Mouse (Mus musculus): ENCODE results near the gene Bcl7a. TPM values are rescaled to one million over a fixed set of nuclear protein-coding genes. Genes with fewer than 3 reads are reported as not detected.
A peak's percentile ranks its signal among the peaks of the same experiment; 100 is the strongest.

Bcl7a gene
- 5.6 TPM for polyA plus RNA-seq (2012; fragmentation: generic; extraction: Trizol)
- long read RNA-seq, experiment 1, partial matches to known transcripts = 1 of 2 reads
- long read RNA-seq, experiment 1, other reads (novel, unspliced or antisense) = 1 of 2 reads
- long read RNA-seq, experiment 2, full-length matches to known transcripts = 12 of 16 reads
- long read RNA-seq, experiment 2, partial matches to known transcripts = 1 of 16 reads
- long read RNA-seq, experiment 2, other reads (novel, unspliced or antisense) = 3 of 16 reads

DNA sequence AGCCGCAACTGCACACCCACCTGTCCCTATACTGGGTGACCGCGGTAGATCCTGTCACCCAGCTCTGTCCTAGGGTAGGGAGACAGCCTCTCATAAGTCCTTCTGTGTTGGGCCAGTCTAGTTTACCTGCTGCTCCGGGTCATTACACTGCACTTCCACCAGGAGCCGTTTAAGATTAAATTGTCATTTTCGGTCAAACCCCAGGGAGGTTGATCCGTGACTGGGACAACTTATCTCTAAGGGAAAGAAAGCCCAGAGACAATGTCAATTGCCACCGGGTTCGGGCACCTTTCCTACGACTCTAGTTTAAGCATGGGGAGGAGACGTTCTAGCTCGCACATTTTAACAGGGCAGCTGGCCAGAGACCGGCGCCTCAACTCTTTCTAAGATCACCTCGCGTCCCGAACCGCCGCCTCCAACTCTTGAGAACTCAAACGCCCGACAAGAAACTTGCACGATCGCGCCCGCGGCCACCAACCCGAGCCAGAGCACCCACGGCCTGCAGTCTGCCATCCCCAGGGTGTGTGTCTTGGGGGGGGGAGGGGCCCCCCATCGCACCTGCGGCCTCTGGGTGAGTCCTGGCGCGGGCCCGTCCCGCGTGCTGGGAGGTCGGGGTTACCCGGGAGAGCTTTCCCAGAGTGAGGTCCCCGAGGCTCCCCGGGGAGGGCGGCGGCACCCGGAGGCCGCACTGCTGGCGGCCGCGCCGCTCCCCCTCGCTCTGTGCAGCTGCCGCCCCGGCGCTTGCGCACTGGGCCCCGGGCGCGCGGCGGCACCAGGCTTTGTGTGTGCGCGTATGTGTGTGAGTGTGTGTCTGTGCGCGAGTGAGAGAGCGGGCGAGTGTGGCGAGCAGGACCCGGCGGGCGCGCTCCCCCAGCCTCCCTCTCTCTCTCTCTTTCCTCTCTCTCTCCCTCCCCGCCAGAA is at the start of gene Bcl7a:
Gene Bcl7a (plus strand): TSS at position 128 of the 921 bp plus-strand sequence.
- Histone ChIP-seq H3K4me3 (ENCODE audit: insufficient read depth, poor library complexity, severe bottlenecking) (peak within 1 kb of the TSS; percentile 63), H3ac (ENCODE audit: control insufficient read depth, insufficient read length, low read depth) (peak within 1 kb of the TSS; percentile 95), H3K79me2 (ENCODE audit: control insufficient read depth, insufficient read depth) (peaks cover 36% of the 10 kb centered on the region), H3K79me3 (ENCODE audit: low read depth) (peaks cover 7% of the 10 kb centered on the region), H3K27me3 (ENCODE audit: control insufficient read depth, insufficient read depth, insufficient read length) (no peaks in the 10 kb centered on the region), H3K36me3 (ENCODE audit: control insufficient read depth, insufficient read depth) (no peaks in the 10 kb centered on the region)
- TF ChIP-seq USF1 (IDR thresholded peaks at IDR 0.05; ENCODE audit: low read depth) (no peak), CTCF (IDR thresholded peaks at IDR 0.05; ENCODE audit: control insufficient read depth, insufficient read depth, insufficient read length) (no peak), CEBPB (IDR thresholded peaks at IDR 0.05; ENCODE audit: low read depth) (no peak), FOSL1 (IDR thresholded peaks at IDR 0.05; ENCODE audit: insufficient read depth, low read length, poor library complexity, severe bottlenecking) (no peak), MYOD1 (IDR thresholded peaks at IDR 0.05; ENCODE audit: control insufficient read depth, insufficient read length, low read depth) (peak; percentile 28), MAX (IDR thresholded peaks at IDR 0.05) (peak; percentile 9), MYOG (IDR thresholded peaks at IDR 0.05; ENCODE audit: control insufficient read depth, extremely low read depth, insufficient read length) (no peak)

DNA sequence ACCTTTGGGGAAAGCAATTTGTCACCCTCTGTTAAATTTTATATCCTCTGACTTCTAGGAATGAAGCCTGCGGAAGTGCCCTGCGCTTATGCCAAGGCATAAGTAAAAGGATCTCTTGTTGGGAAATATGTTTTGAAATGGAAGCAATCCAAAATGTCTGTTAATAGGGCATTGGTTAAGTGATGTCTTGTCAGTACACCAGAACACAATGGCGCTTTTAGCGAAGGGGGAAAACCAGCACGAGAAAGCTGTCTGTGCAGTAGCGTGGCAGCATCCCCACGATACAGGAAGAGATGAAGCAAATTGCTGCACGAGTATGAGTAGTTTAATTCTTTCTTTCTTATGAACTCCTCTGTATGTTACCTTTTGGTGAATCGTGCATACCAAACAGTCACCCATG is 49.0 kb upstream of the Bcl7a start:
- no peak for TF ChIP-seq FOSL1 (IDR thresholded peaks at IDR 0.05; ENCODE audit: insufficient read depth, low read length, poor library complexity, severe bottlenecking)
- no peak for TF ChIP-seq MYOD1 (IDR thresholded peaks at IDR 0.05; ENCODE audit: control insufficient read depth, insufficient read length, low read depth)
- no peak for TF ChIP-seq USF1 (IDR thresholded peaks at IDR 0.05; ENCODE audit: low read depth)
- no peak for TF ChIP-seq CTCF (IDR thresholded peaks at IDR 0.05; ENCODE audit: control insufficient read depth, insufficient read depth, insufficient read length)
- TF ChIP-seq MAX (IDR thresholded peaks at IDR 0.05) = no peak
- TF ChIP-seq MYOG (IDR thresholded peaks at IDR 0.05; ENCODE audit: control insufficient read depth, extremely low read depth, insufficient read length) = no peak
- no peak for TF ChIP-seq CEBPB (IDR thresholded peaks at IDR 0.05; ENCODE audit: low read depth)
- Histone ChIP-seq H3K27me3 (ENCODE audit: control insufficient read depth, insufficient read depth, insufficient read length) (peaks cover 26% of the 10 kb centered on the region), H3K36me3 (ENCODE audit: control insufficient read depth, insufficient read depth) (no peaks in the 10 kb centered on the region), H3ac (ENCODE audit: control insufficient read depth, insufficient read length, low read depth) (no peak overlapping the region), H3K4me3 (ENCODE audit: insufficient read depth, poor library complexity, severe bottlenecking) (no peak overlapping the region), H3K79me2 (ENCODE audit: control insufficient read depth, insufficient read depth) (no peaks in the 10 kb centered on the region), H3K79me3 (ENCODE audit: low read depth) (no peaks in the 10 kb centered on the region)

DNA sequence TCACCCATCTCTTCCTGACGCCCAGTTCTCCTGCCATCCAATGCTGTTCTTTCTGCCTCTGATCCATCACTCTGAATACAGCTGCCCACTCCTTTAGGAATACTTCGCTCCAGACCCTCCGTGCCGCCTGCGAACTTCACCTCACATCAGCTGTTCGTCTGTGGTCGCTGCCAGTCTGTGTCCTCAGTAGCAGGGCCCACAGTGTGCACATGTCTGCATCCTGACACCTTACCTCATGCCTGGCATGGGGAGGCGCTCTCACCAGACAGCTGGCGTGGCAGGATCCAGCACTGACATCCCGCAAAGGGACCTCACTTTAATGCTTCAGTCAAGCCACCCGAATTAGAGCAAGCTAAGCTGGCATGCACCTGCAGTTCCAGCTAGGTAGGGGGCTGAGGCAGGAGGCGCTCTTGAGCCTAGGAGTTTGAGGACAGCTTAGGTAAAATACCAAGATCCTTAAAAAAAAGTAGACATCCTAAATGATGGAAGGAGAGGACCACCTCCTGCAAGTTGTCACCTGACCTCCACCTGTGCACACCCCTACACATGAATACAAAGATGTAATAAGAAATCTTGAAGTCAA is 47.3 kb upstream of the Bcl7a start:
- H3K4me3 ChIP-seq (ENCODE audit: insufficient read depth, poor library complexity, severe bottlenecking) = no peak overlapping the region
- no peaks in the 10 kb centered on the region for H3K79me2 ChIP-seq (ENCODE audit: control insufficient read depth, insufficient read depth)
- H3K27me3 ChIP-seq (ENCODE audit: control insufficient read depth, insufficient read depth, insufficient read length) = peaks cover 19% of the 10 kb centered on the region
- H3K79me3 ChIP-seq (ENCODE audit: low read depth) = no peaks in the 10 kb centered on the region
- TF ChIP-seq USF1 (IDR thresholded peaks at IDR 0.05; ENCODE audit: low read depth) = no peak
- TF ChIP-seq CEBPB (IDR thresholded peaks at IDR 0.05; ENCODE audit: low read depth) = no peak
- no peak for TF ChIP-seq MAX (IDR thresholded peaks at IDR 0.05)
- TF ChIP-seq MYOG (IDR thresholded peaks at IDR 0.05; ENCODE audit: control insufficient read depth, extremely low read depth, insufficient read length) = no peak
- TF ChIP-seq MYOD1 (IDR thresholded peaks at IDR 0.05; ENCODE audit: control insufficient read depth, insufficient read length, low read depth) = no peak
- TF ChIP-seq CTCF (IDR thresholded peaks at IDR 0.05; ENCODE audit: control insufficient read depth, insufficient read depth, insufficient read length) = no peak
- no peak for TF ChIP-seq FOSL1 (IDR thresholded peaks at IDR 0.05; ENCODE audit: insufficient read depth, low read length, poor library complexity, severe bottlenecking)
- H3ac ChIP-seq (ENCODE audit: control insufficient read depth, insufficient read length, low read depth) = no peak overlapping the region
- no peaks in the 10 kb centered on the region for H3K36me3 ChIP-seq (ENCODE audit: control insufficient read depth, insufficient read depth)

DNA sequence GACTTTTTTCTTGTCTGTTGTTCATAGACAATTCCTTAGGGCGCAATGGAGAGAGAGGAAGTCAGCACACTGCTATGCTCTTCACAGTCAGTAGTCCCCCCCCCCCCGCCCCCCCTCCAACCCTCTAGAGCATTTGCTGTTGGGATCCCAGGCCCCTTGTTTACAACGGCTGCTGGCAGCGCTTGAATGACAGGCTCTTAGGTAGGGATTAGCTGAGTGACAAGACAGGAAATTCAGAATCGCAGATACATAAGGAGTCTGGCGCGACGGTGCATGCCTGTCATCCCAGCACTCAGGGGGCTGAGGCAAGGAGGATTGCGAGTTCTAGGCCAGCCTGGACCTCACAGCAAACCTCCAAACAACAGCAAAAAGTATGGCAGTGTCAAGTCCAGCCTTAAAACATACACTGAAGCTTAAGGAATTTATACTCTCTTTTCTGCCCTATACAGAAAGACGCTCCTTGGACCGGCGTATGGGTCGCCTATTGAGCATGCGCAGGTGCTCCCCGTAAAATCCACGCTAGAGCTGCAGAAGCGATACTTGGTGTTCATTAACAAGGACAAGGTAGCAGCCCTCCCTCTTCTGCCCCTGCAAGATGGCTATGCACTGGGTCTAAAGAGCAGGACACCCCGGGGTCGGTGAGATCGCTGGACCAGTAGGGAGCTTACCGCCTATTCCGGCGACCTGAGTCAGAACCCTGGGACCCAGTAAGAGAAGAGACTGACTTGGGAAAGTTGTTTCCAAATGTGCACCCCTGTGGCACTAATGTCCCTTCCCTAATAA is 46.5 kb upstream of the Bcl7a start:
- H3K4me3 ChIP-seq (ENCODE audit: insufficient read depth, poor library complexity, severe bottlenecking) = no peak overlapping the region
- no peak for TF ChIP-seq FOSL1 (IDR thresholded peaks at IDR 0.05; ENCODE audit: insufficient read depth, low read length, poor library complexity, severe bottlenecking)
- no peak for TF ChIP-seq CTCF (IDR thresholded peaks at IDR 0.05; ENCODE audit: control insufficient read depth, insufficient read depth, insufficient read length)
- TF ChIP-seq MYOG (IDR thresholded peaks at IDR 0.05; ENCODE audit: control insufficient read depth, extremely low read depth, insufficient read length) = no peak
- no peak overlapping the region for H3ac ChIP-seq (ENCODE audit: control insufficient read depth, insufficient read length, low read depth)
- H3K36me3 ChIP-seq (ENCODE audit: control insufficient read depth, insufficient read depth) = no peaks in the 10 kb centered on the region
- H3K79me2 ChIP-seq (ENCODE audit: control insufficient read depth, insufficient read depth) = no peaks in the 10 kb centered on the region
- no peaks in the 10 kb centered on the region for H3K79me3 ChIP-seq (ENCODE audit: low read depth)
- H3K27me3 ChIP-seq (ENCODE audit: control insufficient read depth, insufficient read depth, insufficient read length) = peaks cover 22% of the 10 kb centered on the region

DNA sequence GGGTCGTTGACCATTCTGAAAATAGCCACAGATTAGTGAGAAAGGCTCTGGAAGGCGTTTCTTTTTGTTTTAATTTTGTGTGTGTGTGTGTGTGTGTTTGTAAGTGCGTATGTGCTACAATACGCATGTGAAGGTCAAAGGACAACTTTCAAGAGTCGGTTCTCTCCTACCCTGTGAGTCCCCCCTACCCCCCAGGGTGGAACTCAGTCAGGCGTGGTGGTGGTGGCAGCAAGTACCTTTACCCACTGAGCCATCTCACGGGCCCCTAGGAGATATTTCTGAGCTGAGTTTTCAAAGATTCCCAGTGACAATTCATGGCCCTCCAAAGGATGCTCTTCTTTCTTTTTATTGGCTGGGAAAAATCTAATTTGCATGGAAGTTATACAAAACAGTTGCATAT is 45.8 kb upstream of the Bcl7a start:
- no peaks in the 10 kb centered on the region for H3K79me3 ChIP-seq (ENCODE audit: low read depth)
- H3K27me3 ChIP-seq (ENCODE audit: control insufficient read depth, insufficient read depth, insufficient read length) = peaks cover 25% of the 10 kb centered on the region
- TF ChIP-seq CEBPB (IDR thresholded peaks at IDR 0.05; ENCODE audit: low read depth) (no peak), FOSL1 (IDR thresholded peaks at IDR 0.05; ENCODE audit: insufficient read depth, low read length, poor library complexity, severe bottlenecking) (no peak), USF1 (IDR thresholded peaks at IDR 0.05; ENCODE audit: low read depth) (no peak), MYOD1 (IDR thresholded peaks at IDR 0.05; ENCODE audit: control insufficient read depth, insufficient read length, low read depth) (no peak), CTCF (IDR thresholded peaks at IDR 0.05; ENCODE audit: control insufficient read depth, insufficient read depth, insufficient read length) (no peak), MAX (IDR thresholded peaks at IDR 0.05) (no peak), MYOG (IDR thresholded peaks at IDR 0.05; ENCODE audit: control insufficient read depth, extremely low read depth, insufficient read length) (no peak)
- H3K79me2 ChIP-seq (ENCODE audit: control insufficient read depth, insufficient read depth) = no peaks in the 10 kb centered on the region
- H3K36me3 ChIP-seq (ENCODE audit: control insufficient read depth, insufficient read depth) = no peaks in the 10 kb centered on the region
- no peak overlapping the region for H3K4me3 ChIP-seq (ENCODE audit: insufficient read depth, poor library complexity, severe bottlenecking)
- H3ac ChIP-seq (ENCODE audit: control insufficient read depth, insufficient read length, low read depth) = no peak overlapping the region

Measured in C2C12 (cell line).